Mouse (Mus musculus) gastrocnemius, postnatal 4 days (tissue): ENCODE results near the gene Tnfrsf1b. TPM values are rescaled to one million over a fixed set of nuclear protein-coding genes. Genes with fewer than 3 reads are reported as not detected.
"Not testable (repeated sequence)": the region's sequence is repeated elsewhere in the genome, so short reads cannot be mapped to it uniquely, and the experiment has no call there.

ENCODE experiments used
- DNase-seq, 2 experiments: peaks; one replicate each; pipeline ENCODE4 v3.0.0; 2021 to 2022; ENCODE audit warnings: low spot score in 2 of 2, mixed read lengths in 2 of 2
- total RNA-seq, 2 experiments: library from RNA; stranded (reverse); gene quantifications; 2 replicates each; pipeline ENCODE4 v1.2.3; 2021

Tnfrsf1b gene
- total RNA-seq, 2 experiments from 2014 or later = 7.3 to 9.2 TPM

- no peak for DNase-seq
Observed at GRCm38 (mm10) chr4:145193406-145193805, 53.3 kb downstream of the Tnfrsf1b start.

GRCm38 (mm10) chr4:145192686-145193085 lies 54.0 kb downstream of the Tnfrsf1b start:
- DNase-seq = no peak

- DNase-seq = no peak
Observed at GRCm38 (mm10) chr4:145188561-145188960, 58.1 kb downstream of the Tnfrsf1b start.

- no peak for DNase-seq
Observed at GRCm38 (mm10) chr4:145187619-145188018, 59.1 kb downstream of the Tnfrsf1b start.

- DNase-seq = no peak
Observed at GRCm38 (mm10) chr4:145178918-145179549, 67.6 kb downstream of the Tnfrsf1b start.

GRCm38 (mm10) chr4:145165542-145165941 lies 81.1 kb downstream of the Tnfrsf1b start:
- DNase-seq = not testable (repeated sequence)

- no peak for DNase-seq
Observed at GRCm38 (mm10) chr4:145164111-145164510, 82.6 kb downstream of the Tnfrsf1b start.

Other genes with a start within 250 kb of the Tnfrsf1b start
- 10 to 100 TPM; 43.3 to 45.1 TPM for gene Vps13d, start 51.9 kb downstream of the Tnfrsf1b start, total RNA-seq
- under 1 TPM; 0.20 to 0.29 TPM for gene Tnfrsf8, start 68.3 kb upstream of the Tnfrsf1b start, total RNA-seq